Mouse (Mus musculus) limb, embryonic 11.5 days (tissue): ENCODE measurements at regions not wholly inside any gene's neighbourhood (a gene's known extent, or its start where the extent isn't known, plus 50 kb on each side); places are given as distances from the start of the nearest gene placed in this dataset.

Source experiments
- ATAC-seq: fragments of 200-750 bp; cut with Nextera tagmentation; 2 replicates; pipeline ENCODE4 v1.8.0; 2017; ENCODE audit warnings: low read depth; ENCODE audit not compliant: insufficient number of reproducible peaks, low FRiP score, low TSS enrichment
- DNase-seq: peaks from one replicate; pipeline ENCODE4 v3.0.0-alpha.2; 2015; ENCODE audit warnings: low spot score
- H3K27ac ChIP-seq: fragments of 300-500 bp; sonication (generic); replicated peaks from 2 replicates; pipeline ENCODE4 v1.5.1; 2014; ENCODE audit warnings: low read depth, mild to moderate bottlenecking, low read length
- H3K27me3 ChIP-seq: fragments of 300-500 bp; sonication (generic); 2 replicates; pipeline ENCODE4 v1.6.1; 2014; ENCODE audit warnings: mild to moderate bottlenecking, low read length, mixed read lengths; ENCODE audit not compliant: control insufficient read depth, insufficient read depth
- H3K36me3 ChIP-seq: fragments of 300-500 bp; sonication (generic); 2 replicates; pipeline ENCODE4 v1.6.1; 2014; ENCODE audit warnings: mild to moderate bottlenecking, low read length, moderate library complexity, mixed read lengths; ENCODE audit not compliant: control insufficient read depth, insufficient read depth
- H3K4me1 ChIP-seq: fragments of 300-500 bp; sonication (generic); 2 replicates; pipeline ENCODE4 v1.6.1; 2014; ENCODE audit warnings: low read length, mixed read lengths; ENCODE audit not compliant: control insufficient read depth, insufficient read depth
- H3K4me2 ChIP-seq: fragments of 300-500 bp; sonication (generic); 2 replicates; pipeline ENCODE4 v1.6.1; 2014; ENCODE audit warnings: low read depth, mild to moderate bottlenecking, moderate library complexity; ENCODE audit not compliant: severe bottlenecking
- H3K4me3 ChIP-seq: fragments of 300-500 bp; sonication (generic); 2 replicates; pipeline ENCODE4 v1.5.1; 2014; ENCODE audit warnings: low read depth, low read length
- H3K9ac ChIP-seq: fragments of 300-500 bp; sonication (generic); 2 replicates; pipeline ENCODE4 v1.6.1; 2014; ENCODE audit warnings: mild to moderate bottlenecking, low read length
- H3K9me3 ChIP-seq: fragments of 300-500 bp; sonication (generic); 2 replicates; pipeline ENCODE4 v1.6.1; 2016; ENCODE audit warnings: low read length; ENCODE audit not compliant: control insufficient read depth
- WGBS: fragments of 180-500 bp; shearing (Covaris S2); extraction: QIAGEN DNeasy Blood & Tissue Kit; methylation state at CpG from one replicate; pipeline ENCODE4 v1.1.7; 2014; 5-methylcytosine and 5-hydroxymethylcytosine counted together

- 82% methylated on average over 9 of the region's 9 CpGs for WGBS
- DNase-seq (no peak), ATAC-seq (no peak)
- Histone ChIP-seq H3K36me3 (no peaks in the 10 kb centered on the region), H3K9me3 (no peaks in the 10 kb centered on the region), H3K9ac (no peak overlapping the region), H3K4me3 (no peak overlapping the region), H3K4me1 (no peaks in the 10 kb centered on the region), H3K4me2 (no peak overlapping the region), H3K27me3 (no peaks in the 10 kb centered on the region), H3K27ac (no peak overlapping the region)
Measured at GRCm38 (mm10) chr6:99866061-99866460, 139.9 kb upstream of the Prok2 start.

DNA sequence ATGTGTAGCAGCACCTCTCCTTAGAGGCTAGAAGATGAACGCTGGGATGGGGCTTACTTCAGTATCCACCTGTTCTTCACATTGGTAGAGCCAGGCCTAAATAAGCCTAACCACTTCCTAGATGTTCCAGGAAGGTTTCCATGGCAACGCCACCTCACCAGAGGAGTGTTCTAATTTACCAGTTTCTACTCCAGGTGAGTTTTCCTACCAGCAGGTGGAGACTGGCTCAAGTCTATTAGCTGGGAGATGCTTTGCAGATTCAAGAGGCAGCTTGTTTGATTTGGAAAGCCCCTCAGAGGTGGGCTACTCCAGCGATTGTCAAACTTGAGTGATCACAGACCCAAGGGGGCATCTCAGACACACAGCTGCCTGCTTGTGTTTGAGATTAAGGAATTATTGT is 138.8 kb upstream of the Prok2 start:
- Histone ChIP-seq H3K36me3 (no peaks in the 10 kb centered on the region), H3K27ac (no peak overlapping the region), H3K4me1 (no peaks in the 10 kb centered on the region), H3K4me3 (no peak overlapping the region), H3K9me3 (no peaks in the 10 kb centered on the region), H3K4me2 (no peak overlapping the region), H3K9ac (no peak overlapping the region), H3K27me3 (no peaks in the 10 kb centered on the region)
- 63% methylated on average over 3 of the region's 3 CpGs for WGBS
- DNase-seq, result peak; percentile 52
- no peak for ATAC-seq

GRCm38 (mm10) chr6:99863418-99863817 is 137.2 kb upstream of the Prok2 start:
- no peak overlapping the region for H3K4me2 ChIP-seq
- no peaks in the 10 kb centered on the region for H3K4me1 ChIP-seq
- H3K9me3 ChIP-seq, result no peaks in the 10 kb centered on the region
- H3K36me3 ChIP-seq, result no peaks in the 10 kb centered on the region
- no peak for DNase-seq
- no peaks in the 10 kb centered on the region for H3K27me3 ChIP-seq
- ATAC-seq, result no peak
- no peak overlapping the region for H3K4me3 ChIP-seq
- H3K27ac ChIP-seq, result no peak overlapping the region
- no peak overlapping the region for H3K9ac ChIP-seq
- WGBS, result 30% methylated on average over 9 of the region's 9 CpGs

DNA sequence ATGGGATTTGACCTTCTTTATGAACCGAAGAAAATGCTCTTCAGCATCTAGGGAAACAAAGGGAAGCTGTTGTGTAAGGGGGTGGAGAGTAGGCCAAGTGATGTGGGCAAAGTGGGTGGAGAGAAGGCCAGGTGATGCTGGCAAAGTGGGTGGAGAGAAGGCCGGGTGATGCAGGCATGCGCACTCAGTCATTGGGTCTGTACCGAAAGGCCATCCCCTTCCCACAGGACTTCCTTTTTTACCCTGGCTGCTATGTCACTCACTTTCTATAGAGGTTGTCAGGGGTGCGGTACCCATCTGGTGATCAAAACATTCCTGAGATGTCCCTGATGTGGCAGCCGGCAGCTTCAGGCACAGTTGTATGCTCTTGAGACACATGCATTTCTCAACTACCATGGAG is 131.2 kb upstream of the Prok2 start:
- Histone ChIP-seq H3K4me2 (no peak overlapping the region), H3K4me3 (no peak overlapping the region), H3K4me1 (no peaks in the 10 kb centered on the region), H3K27me3 (no peaks in the 10 kb centered on the region), H3K27ac (no peak overlapping the region), H3K36me3 (no peaks in the 10 kb centered on the region), H3K9ac (no peak overlapping the region), H3K9me3 (no peaks in the 10 kb centered on the region)
- WGBS, result 77% methylated on average over 6 of the region's 6 CpGs
- no peak for ATAC-seq
- no peak for DNase-seq

- ATAC-seq (no peak), DNase-seq (no peak)
- no peak overlapping the region for H3K9ac ChIP-seq
- no peaks in the 10 kb centered on the region for H3K27me3 ChIP-seq
- no peak overlapping the region for H3K4me2 ChIP-seq
- no peaks in the 10 kb centered on the region for H3K4me1 ChIP-seq
- H3K27ac ChIP-seq, result no peak overlapping the region
- 53% methylated on average over 3 of the region's 3 CpGs for WGBS
- no peaks in the 10 kb centered on the region for H3K9me3 ChIP-seq
- no peaks in the 10 kb centered on the region for H3K36me3 ChIP-seq
- H3K4me3 ChIP-seq, result no peak overlapping the region
Measured at GRCm38 (mm10) chr6:99853716-99854115, 127.5 kb upstream of the Prok2 start.

- ATAC-seq, result no peak
- Histone ChIP-seq H3K4me2 (no peak overlapping the region), H3K4me3 (no peak overlapping the region), H3K9me3 (no peaks in the 10 kb centered on the region), H3K27me3 (no peaks in the 10 kb centered on the region), H3K36me3 (no peaks in the 10 kb centered on the region), H3K4me1 (no peaks in the 10 kb centered on the region; the same call in 1 of the 2 replicates), H3K27ac (no peak overlapping the region), H3K9ac (no peak overlapping the region)
- 65% methylated on average over 1 of the region's 1 CpGs for WGBS
- no peak for DNase-seq
Measured at GRCm38 (mm10) chr6:99850706-99851105, 124.5 kb upstream of the Prok2 start.

GRCm38 (mm10) chr6:99845508-99845846 is 119.3 kb upstream of the Prok2 start:
- WGBS, result 8% methylated on average over 4 of the region's 4 CpGs
- H3K27ac ChIP-seq, result no peak overlapping the region
- DNase-seq (peak; percentile 43), ATAC-seq (0 out of 2 replicates have a peak, but pooled peaks have one; percentile 47)
- peaks cover 8% of the 10 kb centered on the region for H3K4me1 ChIP-seq
- no peaks in the 10 kb centered on the region for H3K36me3 ChIP-seq
- no peak overlapping the region for H3K4me3 ChIP-seq
- H3K27me3 ChIP-seq, result 0 out of 2 replicates have a peak, but pooled peaks cover 2% of the 10 kb centered on the region
- H3K9me3 ChIP-seq, result no peaks in the 10 kb centered on the region
- no peak overlapping the region for H3K4me2 ChIP-seq
- H3K9ac ChIP-seq, result no peak overlapping the region

GRCm38 (mm10) chr6:99844775-99845507 is 118.7 kb upstream of the Prok2 start:
- H3K36me3 ChIP-seq, result no peaks in the 10 kb centered on the region
- 0 out of 2 replicates have a peak, but pooled peaks cover 2% of the 10 kb centered on the region for H3K27me3 ChIP-seq
- no peak overlapping the region for H3K9ac ChIP-seq
- ATAC-seq, result no peak
- no peak for DNase-seq
- WGBS, result 27% methylated on average over 4 of the region's 4 CpGs
- H3K27ac ChIP-seq, result no peak overlapping the region
- H3K9me3 ChIP-seq, result no peaks in the 10 kb centered on the region
- no peak overlapping the region for H3K4me2 ChIP-seq
- no peak overlapping the region for H3K4me3 ChIP-seq
- peaks cover 8% of the 10 kb centered on the region for H3K4me1 ChIP-seq

- Histone ChIP-seq H3K9ac (no peak overlapping the region), H3K4me3 (no peak overlapping the region), H3K4me2 (no peak overlapping the region), H3K36me3 (no peaks in the 10 kb centered on the region), H3K4me1 (peaks cover 8% of the 10 kb centered on the region), H3K27ac (no peak overlapping the region), H3K9me3 (no peaks in the 10 kb centered on the region), H3K27me3 (0 out of 2 replicates have a peak, but pooled peaks cover 2% of the 10 kb centered on the region)
- 77% methylated on average over 3 of the region's 3 CpGs for WGBS
- ATAC-seq (no peak), DNase-seq (no peak)
Measured at GRCm38 (mm10) chr6:99843507-99843906, 117.3 kb upstream of the Prok2 start.
